Mouse (Mus musculus) liver, embryonic 15.5 days (tissue): ENCODE measurements around the gene Dpy19l2. TPM values are rescaled to one million over a fixed set of nuclear protein-coding genes. Genes with fewer than 3 reads are reported as not detected.
"Not testable (repeated sequence)": the region's sequence is repeated elsewhere in the genome, so short reads cannot be mapped to it uniquely, and the experiment has no call there.

Experiments used
- ATAC-seq: fragments of 200-750 bp; cut with Nextera tagmentation; 2 replicates; pipeline ENCODE4 v1.8.0; 2017; ENCODE audit warnings: moderate number of reproducible peaks, mild to moderate bottlenecking, moderate library complexity; ENCODE audit not compliant: insufficient read depth
- H3K27ac ChIP-seq: fragments of 300-500 bp; sonication (generic); replicated peaks from 2 replicates; pipeline ENCODE4 v1.5.1; 2015; ENCODE audit warnings: mild to moderate bottlenecking, inconsistent platforms
- H3K27me3 ChIP-seq: fragments of 300-500 bp; sonication (generic); 2 replicates; pipeline ENCODE4 v1.6.1; 2015; ENCODE audit warnings: mild to moderate bottlenecking, inconsistent platforms
- H3K36me3 ChIP-seq: fragments of 300-500 bp; sonication (generic); replicated peaks from 2 replicates; pipeline ENCODE4 v1.6.1; 2015; ENCODE audit warnings: moderate library complexity, mild to moderate bottlenecking, inconsistent platforms
- H3K4me1 ChIP-seq: fragments of 300-500 bp; sonication (generic); replicated peaks from 2 replicates; pipeline ENCODE4 v1.6.1; 2015; ENCODE audit warnings: inconsistent platforms
- H3K4me2 ChIP-seq: fragments of 300-500 bp; sonication (generic); 2 replicates; pipeline ENCODE4 v1.6.1; 2015; ENCODE audit warnings: moderate library complexity, mild to moderate bottlenecking, inconsistent platforms
- H3K4me3 ChIP-seq: fragments of 300-500 bp; sonication (generic); replicated peaks from 2 replicates; pipeline ENCODE4 v1.5.1; 2015; ENCODE audit warnings: mild to moderate bottlenecking, inconsistent platforms
- H3K9ac ChIP-seq: fragments of 300-500 bp; sonication (generic); 2 replicates; pipeline ENCODE4 v1.6.1; 2015; ENCODE audit warnings: moderate library complexity, mild to moderate bottlenecking, inconsistent platforms
- H3K9me3 ChIP-seq: fragments of 300-500 bp; sonication (generic); replicated peaks from 2 replicates; pipeline ENCODE4 v1.6.1; 2016; ENCODE audit warnings: inconsistent platforms
- WGBS: fragments of 180-500 bp; shearing (Covaris S2); methylation state at CpG from one replicate; pipeline ENCODE4 v1.1.7; 2015; ENCODE audit warnings: mixed read lengths; ENCODE audit not compliant: insufficient replicate concordance; 5-methylcytosine and 5-hydroxymethylcytosine counted together
- polyA plus RNA-seq: library from polyadenylated mRNA; unstranded; fragments of >200 nt; fragmentation: Nextera tagmentation; extraction: Ambion mirVana; gene quantifications from 2 replicates; pipeline ENCODE4 v1.2.1, GENCODE M21; 2015

The Dpy19l2 gene
- 0.03 and 0.09 TPM in 2 replicates for polyA plus RNA-seq

- Histone ChIP-seq H3K9ac (no peak within 1 kb of the TSS), H3K4me2 (peak within 1 kb of the TSS; percentile 39), H3K36me3 (no peaks in the 10 kb centered on the region), H3K9me3 (no peaks in the 10 kb centered on the region), H3K27me3 (peaks cover 21% of the 10 kb centered on the region), H3K4me3 (0 out of 2 replicates have a peak within 1 kb of the TSS, but pooled peaks have one; percentile 8), H3K4me1 (no peaks in the 10 kb centered on the region), H3K27ac (no peak within 1 kb of the TSS)
- under 1% methylated on average over 45 of the region's 45 CpGs for WGBS
- ATAC-seq = no peak
These were observed at the start of gene Dpy19l2 for GRCm38 (mm10) chr9:24695700-24696404. Gene Dpy19l2, minus strand, starts transcription at chr9:24696293.

GRCm38 (mm10) chr9:24744958-24745357 lies 48.9 kb upstream of the Dpy19l2 start:
- Histone ChIP-seq H3K4me2 (no peak overlapping the region), H3K4me1 (no peaks in the 10 kb centered on the region), H3K27me3 (no peaks in the 10 kb centered on the region), H3K36me3 (no peaks in the 10 kb centered on the region), H3K9me3 (no peaks in the 10 kb centered on the region), H3K27ac (no peak overlapping the region), H3K9ac (no peak overlapping the region), H3K4me3 (no peak overlapping the region)
- WGBS = 61% methylated on average over 5 of the region's 5 CpGs
- no peak for ATAC-seq

- Histone ChIP-seq H3K4me3 (no peak overlapping the region), H3K9ac (no peak overlapping the region), H3K27me3 (peaks cover 9% of the 10 kb centered on the region), H3K4me1 (no peaks in the 10 kb centered on the region), H3K27ac (no peak overlapping the region), H3K4me2 (no peak overlapping the region), H3K36me3 (no peaks in the 10 kb centered on the region), H3K9me3 (no peaks in the 10 kb centered on the region)
- ATAC-seq = no peak
These were observed 5.2 kb upstream of the Dpy19l2 start for GRCm38 (mm10) chr9:24701246-24701645.

- WGBS = 7% methylated on average over 9 of the region's 9 CpGs
- Histone ChIP-seq H3K36me3 (no peaks in the 10 kb centered on the region), H3K27me3 (peaks cover 21% of the 10 kb centered on the region), H3K9ac (no peak overlapping the region), H3K4me1 (no peaks in the 10 kb centered on the region), H3K9me3 (no peaks in the 10 kb centered on the region), H3K27ac (no peak overlapping the region), H3K4me3 (no peak overlapping the region), H3K4me2 (peak overlapping the region; percentile 39; the same call in 1 of the 2 replicates)
- ATAC-seq = no peak
These were observed 299 bp upstream of the Dpy19l2 start for GRCm38 (mm10) chr9:24696405-24696778.

GRCm38 (mm10) chr9:24637341-24637740 lies 58.8 kb downstream of the Dpy19l2 start:
- not testable (repeated sequence) for H3K36me3 ChIP-seq, H3K27me3 ChIP-seq, H3K9me3 ChIP-seq, H3K27ac ChIP-seq, ATAC-seq, H3K4me1 ChIP-seq, H3K4me2 ChIP-seq, H3K4me3 ChIP-seq, H3K9ac ChIP-seq
- 71% methylated on average over 2 of the region's 2 CpGs for WGBS

- ATAC-seq = no peak
- H3K36me3 ChIP-seq = no peaks in the 10 kb centered on the region
- whole genome bisulfite sequencing = 81% methylated on average over 5 of the region's 5 CpGs
- H3K27ac ChIP-seq = no peak within 1 kb of the TSS
- H3K27me3 ChIP-seq = no peaks in the 10 kb centered on the region
- H3K9ac ChIP-seq = no peak within 1 kb of the TSS
- no peak within 1 kb of the TSS for H3K4me2 ChIP-seq
- H3K9me3 ChIP-seq = no peaks in the 10 kb centered on the region
- no peaks in the 10 kb centered on the region for H3K4me1 ChIP-seq
- no peak within 1 kb of the TSS for H3K4me3 ChIP-seq
These were observed 71.2 kb downstream of the Dpy19l2 start, which contains the start of gene Cypt4 for GRCm38 (mm10) chr9:24624896-24625295. Gene Cypt4, plus strand, starts transcription at chr9:24625196.

- Histone ChIP-seq H3K27me3 (no peaks in the 10 kb centered on the region), H3K27ac (no peak overlapping the region), H3K9ac (no peak overlapping the region), H3K4me2 (no peak overlapping the region), H3K9me3 (no peaks in the 10 kb centered on the region), H3K4me3 (no peak overlapping the region), H3K36me3 (no peaks in the 10 kb centered on the region), H3K4me1 (no peaks in the 10 kb centered on the region)
- ATAC-seq = no peak
- WGBS = 33% methylated on average over 2 of the region's 2 CpGs
These were observed 157.9 kb downstream of the Dpy19l2 start for GRCm38 (mm10) chr9:24538159-24538558.

- Histone ChIP-seq H3K4me2 (no peak overlapping the region), H3K27me3 (no peaks in the 10 kb centered on the region), H3K27ac (no peak overlapping the region), H3K9ac (no peak overlapping the region), H3K4me1 (peaks cover 3% of the 10 kb centered on the region; the same call in 1 of the 2 replicates), H3K4me3 (no peak overlapping the region), H3K9me3 (no peaks in the 10 kb centered on the region), H3K36me3 (no peaks in the 10 kb centered on the region)
- ATAC-seq = peak; percentile 37; the same call in 1 of the 2 replicates
- WGBS = 45% methylated on average over 10 of the region's 10 CpGs
These were observed 179.4 kb downstream of the Dpy19l2 start for GRCm38 (mm10) chr9:24516575-24517139.

- H3K27me3 ChIP-seq = no peaks in the 10 kb centered on the region
- peaks cover 3% of the 10 kb centered on the region; the same call in 1 of the 2 replicates for H3K4me1 ChIP-seq
- 54% methylated on average over 5 of the region's 5 CpGs for WGBS
- H3K36me3 ChIP-seq = no peaks in the 10 kb centered on the region
- no peak for ATAC-seq
- H3K27ac ChIP-seq = no peak overlapping the region
- no peaks in the 10 kb centered on the region for H3K9me3 ChIP-seq
- H3K4me3 ChIP-seq = no peak overlapping the region
- no peak overlapping the region for H3K9ac ChIP-seq
- H3K4me2 ChIP-seq = no peak overlapping the region
These were observed 182.0 kb downstream of the Dpy19l2 start for GRCm38 (mm10) chr9:24514078-24514469.

GRCm38 (mm10) chr9:24513290-24514077 lies 182.6 kb downstream of the Dpy19l2 start:
- H3K9ac ChIP-seq = no peak overlapping the region
- H3K4me2 ChIP-seq = no peak overlapping the region
- peaks cover 3% of the 10 kb centered on the region; the same call in 1 of the 2 replicates for H3K4me1 ChIP-seq
- no peaks in the 10 kb centered on the region for H3K27me3 ChIP-seq
- 54% methylated on average over 9 of the region's 9 CpGs for WGBS
- H3K9me3 ChIP-seq = no peaks in the 10 kb centered on the region
- no peak for ATAC-seq
- no peak overlapping the region for H3K4me3 ChIP-seq
- no peaks in the 10 kb centered on the region for H3K36me3 ChIP-seq
- H3K27ac ChIP-seq = no peak overlapping the region

GRCm38 (mm10) chr9:24512121-24512539 lies 184.0 kb downstream of the Dpy19l2 start:
- no peak overlapping the region for H3K4me3 ChIP-seq
- H3K4me2 ChIP-seq = no peak overlapping the region
- H3K36me3 ChIP-seq = no peaks in the 10 kb centered on the region
- no peak overlapping the region for H3K9ac ChIP-seq
- H3K9me3 ChIP-seq = no peaks in the 10 kb centered on the region
- 0 out of 2 replicates have a peak overlapping the region, but pooled peaks have one; percentile 3 for H3K27ac ChIP-seq
- H3K27me3 ChIP-seq = no peaks in the 10 kb centered on the region
- ATAC-seq = no peak
- 58% methylated on average over 5 of the region's 5 CpGs for whole genome bisulfite sequencing
- peaks cover 3% of the 10 kb centered on the region; the same call in 1 of the 2 replicates for H3K4me1 ChIP-seq
